Mouse (Mus musculus) gastrocnemius, postnatal 25 days (tissue): ENCODE measurements at regions not wholly inside any gene's neighbourhood (a gene's known extent, or its start where the extent isn't known, plus 50 kb on each side); places are given as distances from the start of the nearest gene placed in this dataset.

Experiments used
- DNase-seq: peaks from one replicate; pipeline ENCODE4 v3.0.0; 2022

DNA sequence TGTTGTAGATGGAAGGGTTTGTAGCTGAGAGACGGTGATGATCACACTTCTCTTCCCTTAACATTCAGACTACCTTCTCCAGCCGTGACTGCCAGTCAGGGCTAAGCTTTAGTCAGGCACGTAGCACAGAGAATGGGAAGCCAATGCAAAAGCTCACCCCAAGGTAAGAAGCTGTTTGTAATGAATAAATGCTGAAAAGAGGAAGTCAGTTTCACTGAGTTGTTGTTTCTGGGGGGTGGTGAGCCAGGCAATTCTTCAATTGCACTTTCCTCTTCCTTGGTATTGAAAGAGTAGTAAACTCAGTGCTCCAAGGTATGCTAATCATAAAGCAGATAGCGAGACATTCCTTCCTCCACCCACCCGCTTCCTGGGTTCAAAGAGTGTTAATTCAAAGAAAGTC lies 269.2 kb upstream of the Dab2 start:
- no peak for DNase-seq

GRCm38 (mm10) chr15:6034156-6034555 lies 265.4 kb upstream of the Dab2 start:
- no peak for DNase-seq

GRCm38 (mm10) chr15:6044511-6045256 lies 254.9 kb upstream of the Dab2 start:
- no peak for DNase-seq

DNA sequence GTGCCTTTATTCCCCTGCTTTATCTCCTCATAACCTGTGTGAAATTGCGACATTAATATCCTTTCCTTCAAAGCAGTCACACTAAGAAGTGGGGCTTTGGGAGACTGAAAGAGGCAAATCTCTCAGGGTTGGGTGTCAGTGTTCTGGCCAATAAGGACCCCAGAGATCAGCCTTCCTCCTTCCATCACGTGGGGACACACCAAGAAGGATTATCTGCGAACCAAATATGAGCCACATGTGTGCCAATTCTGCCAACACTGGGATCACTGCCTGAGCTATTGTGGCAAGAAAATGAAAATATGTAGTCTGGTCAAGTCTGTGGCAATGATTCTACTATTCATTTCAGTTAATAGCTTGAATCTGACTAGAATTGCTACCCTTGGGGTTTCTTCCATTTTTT lies 243.9 kb upstream of the Dab2 start:
- DNase-seq = no peak

DNA sequence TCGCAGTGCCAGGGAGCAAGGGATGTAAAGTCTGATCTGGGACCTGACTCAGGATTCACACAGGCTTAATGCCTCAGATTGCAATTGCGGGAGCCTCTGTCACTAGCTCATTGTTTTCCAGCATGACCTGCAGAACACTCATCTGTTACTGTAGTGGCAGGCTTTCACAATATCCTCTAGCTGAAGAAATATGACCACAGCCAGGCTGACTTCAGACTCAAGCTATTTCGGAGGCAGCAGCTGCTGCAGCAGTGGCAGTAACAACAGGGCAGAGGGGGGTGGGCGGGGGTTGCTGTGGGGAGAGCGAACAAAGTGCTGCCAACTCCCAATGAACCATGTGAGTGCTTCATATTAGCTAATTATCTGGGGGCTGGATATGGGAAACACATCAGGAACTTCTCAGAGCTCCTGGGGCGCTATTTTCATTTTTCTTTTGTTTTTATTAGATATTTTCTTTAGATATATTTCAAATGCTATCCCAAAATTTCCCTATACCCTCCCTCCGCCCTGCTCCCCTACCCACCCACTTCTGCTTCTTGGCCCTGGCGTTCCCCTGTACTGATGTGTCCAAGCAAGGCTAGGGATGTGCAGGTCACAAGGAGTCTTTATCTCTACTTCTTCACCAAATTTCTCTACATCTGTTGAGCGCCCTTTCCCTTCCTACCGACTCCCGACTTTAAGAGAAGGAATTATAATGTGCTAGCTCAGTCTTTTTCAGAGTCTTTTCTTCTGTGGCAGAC lies 242.5 kb upstream of the Dab2 start:
- peak; percentile 26 for DNase-seq

- no peak for DNase-seq
These were observed 240.2 kb upstream of the Dab2 start for GRCm38 (mm10) chr15:6059361-6059760.

- DNase-seq = no peak
These were observed 239.8 kb upstream of the Dab2 start for GRCm38 (mm10) chr15:6059790-6060189.

GRCm38 (mm10) chr15:6060649-6061048 lies 238.9 kb upstream of the Dab2 start:
- no peak for DNase-seq

DNA sequence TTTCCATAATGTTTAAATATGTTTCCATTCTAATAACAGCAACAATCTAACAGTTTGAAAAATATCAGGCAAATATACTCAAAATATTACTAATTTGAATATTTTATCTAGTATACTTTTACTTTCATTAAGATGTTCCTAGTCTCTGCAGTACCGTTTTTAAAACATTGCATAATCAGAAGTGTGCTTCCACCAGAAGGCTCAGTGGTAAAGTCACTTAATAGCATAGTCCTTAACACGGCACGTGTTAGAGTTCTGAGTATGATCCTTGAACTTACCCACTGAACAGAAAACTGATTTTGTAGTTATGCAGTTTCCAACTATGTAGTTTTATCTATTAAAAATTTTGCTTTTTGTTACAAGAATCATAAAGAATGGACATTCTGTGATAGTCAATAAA lies 234.5 kb upstream of the Dab2 start:
- no peak for DNase-seq

- DNase-seq = no peak
These were observed 232.2 kb upstream of the Dab2 start for GRCm38 (mm10) chr15:6067380-6067779.

GRCm38 (mm10) chr15:6068371-6068770 lies 231.2 kb upstream of the Dab2 start:
- no peak for DNase-seq

DNA sequence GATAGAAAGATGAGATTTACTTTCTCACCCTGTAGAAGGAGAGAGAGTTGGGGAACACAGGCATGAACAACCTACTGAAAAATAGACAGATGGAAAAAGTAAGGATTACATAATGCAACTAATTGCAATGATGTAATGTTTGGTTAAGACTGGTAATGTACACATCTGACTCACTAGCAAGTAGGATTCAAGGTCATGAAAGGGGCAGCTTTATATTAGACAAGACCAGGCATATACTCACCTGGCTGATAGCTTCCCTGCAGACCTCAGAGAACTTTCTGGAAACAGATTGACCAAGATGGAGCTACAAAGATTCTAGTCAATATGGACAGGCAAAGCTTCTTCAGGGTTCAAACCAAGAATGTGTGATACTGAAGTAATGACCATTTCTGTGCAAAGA lies 227.7 kb upstream of the Dab2 start:
- no peak for DNase-seq

GRCm38 (mm10) chr15:6072920-6073319 lies 226.7 kb upstream of the Dab2 start:
- no peak for DNase-seq

- DNase-seq = peak; percentile 25
These were observed 218.6 kb upstream of the Dab2 start for GRCm38 (mm10) chr15:6080714-6081635.

GRCm38 (mm10) chr15:6087208-6087607 lies 212.4 kb upstream of the Dab2 start:
- no peak for DNase-seq

- DNase-seq = no peak
These were observed 211.1 kb upstream of the Dab2 start for GRCm38 (mm10) chr15:6088498-6088897.

DNA sequence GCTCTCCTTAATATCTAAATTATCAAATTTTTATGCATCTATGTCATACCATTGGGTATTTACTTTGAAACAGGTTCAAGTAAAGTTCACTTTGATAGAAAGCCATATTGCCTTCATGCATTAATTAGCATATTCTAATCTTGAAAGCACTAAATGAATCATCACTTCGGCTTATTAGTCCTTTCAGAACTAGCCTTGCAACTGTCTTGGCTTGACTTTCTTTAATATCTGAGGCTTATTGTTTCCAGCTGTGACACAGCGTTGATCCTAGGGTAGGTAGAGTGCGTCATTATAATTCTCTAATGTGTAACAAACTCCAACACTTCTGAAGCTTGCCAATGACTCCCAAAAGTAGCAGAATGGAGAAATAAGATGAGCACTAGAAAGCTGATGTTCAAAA lies 169.9 kb upstream of the Dab2 start:
- DNase-seq = no peak

DNA sequence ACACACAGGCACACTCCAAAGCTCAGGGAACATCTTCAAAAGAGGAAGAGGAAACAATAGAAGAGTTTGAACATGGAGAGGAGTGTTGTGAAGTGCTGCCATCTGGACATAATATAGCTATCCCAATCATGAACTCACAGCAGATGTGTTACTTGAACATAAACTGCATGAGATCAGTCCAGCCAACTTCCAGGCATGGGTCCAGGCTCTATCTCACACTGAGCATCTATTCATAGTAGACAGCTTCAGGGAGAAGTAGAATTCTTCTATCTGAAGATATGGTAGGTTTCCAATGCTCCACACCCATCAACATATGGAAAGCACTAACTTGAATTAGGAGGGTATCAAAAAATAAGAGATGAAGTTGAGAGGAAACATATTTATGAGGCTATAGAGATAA lies 167.4 kb upstream of the Dab2 start:
- no peak for DNase-seq

GRCm38 (mm10) chr15:6145071-6145470 lies 154.5 kb upstream of the Dab2 start:
- DNase-seq = no peak

DNA sequence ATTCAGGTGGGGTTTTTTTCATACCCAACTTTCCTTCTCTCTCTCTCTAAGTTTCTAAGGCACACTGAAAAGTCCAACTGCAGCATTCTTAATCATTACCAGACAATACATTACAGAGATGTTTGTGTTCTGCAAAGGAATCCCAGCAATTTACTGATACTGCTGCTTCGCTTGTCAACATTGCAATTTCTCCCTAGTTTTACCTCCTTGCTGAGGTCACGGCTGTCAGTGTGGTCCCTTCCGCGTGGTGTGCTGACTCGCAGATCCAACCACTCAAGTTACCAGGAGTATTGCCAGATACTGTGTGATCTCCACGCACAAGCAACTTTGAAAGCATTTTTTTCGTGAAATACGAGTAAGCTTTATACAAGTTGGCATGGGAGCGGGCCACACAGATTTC lies 144.9 kb upstream of the Dab2 start:
- DNase-seq = no peak

- DNase-seq = no peak
These were observed 119.3 kb upstream of the Dab2 start for GRCm38 (mm10) chr15:6180261-6180660.

DNA sequence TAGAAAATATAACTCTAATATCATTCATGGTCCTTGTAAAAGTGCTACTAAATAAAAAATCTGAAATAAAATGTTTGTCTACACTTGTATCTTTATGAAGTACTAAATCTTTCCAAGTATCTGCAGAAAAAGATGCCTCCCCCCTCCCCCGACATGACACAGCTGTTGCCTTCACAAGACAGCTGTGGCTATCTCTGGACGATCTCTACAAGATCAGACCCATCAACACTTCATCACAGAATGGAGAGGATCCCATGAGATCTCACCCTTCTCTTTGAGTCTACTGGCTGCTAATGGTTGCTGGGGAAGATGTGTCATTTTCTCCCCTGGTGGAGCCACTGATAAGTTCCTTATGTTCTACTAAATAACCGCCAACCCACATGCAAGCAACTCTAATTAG lies 116.0 kb upstream of the Dab2 start:
- DNase-seq = no peak

GRCm38 (mm10) chr15:6191845-6192244 lies 107.7 kb upstream of the Dab2 start:
- DNase-seq = no peak
